Mouse (Mus musculus): ENCODE data around the gene Atf3.

GRCm38 (mm10) chr1:191230355-191230931 is 12.6 kb upstream of the Atf3 start:
- TF ChIP-seq CTCF (IDR thresholded peaks at IDR 0.05; ENCODE audit: control insufficient read depth, insufficient read depth, insufficient replicate concordance, low read depth, low read length) (no peak), POLR2A (IDR thresholded peaks at IDR 0.05; ENCODE audit: control insufficient read depth, low read depth, low read length) (no peak)

Data from testis, adult 2 months (tissue).